Mouse (Mus musculus) megakaryocyte, embryonic 14.5 days (primary cell): Measurements from ENCODE around the gene Amigo2.

ENCODE experiments used
- FLI1 ChIP-seq: IDR thresholded peaks from 2 replicates; pipeline ENCODE4 v1.6.1; 2012; ENCODE audit warnings: low read length, inconsistent platforms, mixed read lengths
- GATA1 ChIP-seq: IDR thresholded peaks from 3 replicates; pipeline ENCODE4 v1.6.1; 2012; ENCODE audit warnings: mixed read lengths, low read length, inconsistent platforms, borderline replicate concordance

- TF ChIP-seq FLI1: no peak
- no peak for TF ChIP-seq GATA1
These were observed 7.3 kb upstream of the Amigo2 start for GRCm38 (mm10) chr15:97254375-97254774.
